Mouse (Mus musculus) cortical plate, adult 2 months (tissue): ENCODE measurements around the gene Mrps9.

Experiments
- CTCF ChIP-seq: fragments of 200-500 bp; IDR thresholded peaks from 2 replicates; pipeline ENCODE4 v1.5.1; 2011; ENCODE audit warnings: mild to moderate bottlenecking, control low read depth, low read length; ENCODE audit not compliant: insufficient read depth; ENCODE audit errors: extremely low read depth
- POLR2A ChIP-seq: fragments of 200-500 bp; IDR thresholded peaks from 2 replicates; pipeline ENCODE4 v1.6.1; 2011; ENCODE audit warnings: mild to moderate bottlenecking, low read length, control low read depth; ENCODE audit not compliant: insufficient read depth; ENCODE audit errors: extremely low read depth

- no peak for TF ChIP-seq CTCF
- no peak for TF ChIP-seq POLR2A
These were observed 23.1 kb downstream of the Mrps9 start for GRCm38 (mm10) chr1:42874174-42874573.
